Mouse (Mus musculus) liver, embryonic 11.5 days (tissue): ENCODE results near the gene Scamp3. TPM values are rescaled to one million over a fixed set of nuclear protein-coding genes. Genes with fewer than 3 reads are reported as not detected.
"Not testable (repeated sequence)": the region's sequence is repeated elsewhere in the genome, so short reads cannot be mapped to it uniquely, and the experiment has no call there.

Experiments used
- ATAC-seq: fragments of 200-750 bp; cut with Nextera tagmentation; replicated peaks from 2 replicates; pipeline ENCODE4 v1.8.0; 2017; ENCODE audit warnings: moderate number of reproducible peaks, mild to moderate bottlenecking, moderate TSS enrichment, moderate library complexity; ENCODE audit not compliant: low FRiP score
- DNase-seq: peaks from one replicate; pipeline ENCODE4 v3.0.0-alpha.2; 2017; ENCODE audit warnings: low spot score
- H3K27ac ChIP-seq: fragments of 300-500 bp; sonication (generic); 2 replicates; pipeline ENCODE4 v1.5.1; 2014; ENCODE audit warnings: mild to moderate bottlenecking, low read depth, low read length, control low read depth
- H3K27me3 ChIP-seq: fragments of 300-500 bp; sonication (generic); replicated peaks from 2 replicates; pipeline ENCODE4 v1.6.1; 2014; ENCODE audit warnings: low read length, mixed read lengths; ENCODE audit not compliant: control insufficient read depth, insufficient read depth
- H3K36me3 ChIP-seq: fragments of 300-500 bp; sonication (generic); 2 replicates; pipeline ENCODE4 v1.6.1; 2014; ENCODE audit warnings: mild to moderate bottlenecking, low read length, moderate library complexity, mixed read lengths; ENCODE audit not compliant: control insufficient read depth, insufficient read depth
- H3K4me1 ChIP-seq: fragments of 300-500 bp; sonication (generic); replicated peaks from 2 replicates; pipeline ENCODE4 v1.6.1; 2014; ENCODE audit warnings: low read length, mixed read lengths; ENCODE audit not compliant: control insufficient read depth, insufficient read depth
- H3K4me2 ChIP-seq: fragments of 300-500 bp; sonication (generic); 2 replicates; pipeline ENCODE4 v1.6.1; 2014; ENCODE audit warnings: mild to moderate bottlenecking, control low read depth, moderate library complexity
- H3K4me3 ChIP-seq: fragments of 300-500 bp; sonication (generic); 2 replicates; pipeline ENCODE4 v1.5.1; 2014; ENCODE audit warnings: low read depth, low read length, control low read depth
- H3K9ac ChIP-seq: fragments of 300-500 bp; sonication (generic); 2 replicates; pipeline ENCODE4 v1.6.1; 2014; ENCODE audit warnings: low read depth, low read length, control low read depth
- H3K9me3 ChIP-seq: fragments of 300-500 bp; sonication (generic); 2 replicates; pipeline ENCODE4 v1.6.1; 2016; ENCODE audit warnings: low read length, inconsistent platforms, mixed read lengths; ENCODE audit not compliant: control insufficient read depth
- WGBS: fragments of 180-500 bp; shearing (Covaris S2); extraction: QIAGEN DNeasy Blood & Tissue Kit; methylation state at CpG from one replicate; pipeline ENCODE4 v1.1.7; 2014; 5-methylcytosine and 5-hydroxymethylcytosine counted together
- polyA plus RNA-seq: library from polyadenylated mRNA; unstranded; fragments of >200 nt; fragmentation: Nextera tagmentation; extraction: Ambion mirVana; gene quantifications from 2 replicates; pipeline ENCODE4 v1.2.1, GENCODE M21; 2014

Scamp3 gene
- polyA plus RNA-seq, 1 experiment from 2014 or later: 110 TPM

- Histone ChIP-seq H3K27ac (no peak overlapping the region), H3K4me3 (peak overlapping the region; percentile 71), H3K9ac (no peak overlapping the region), H3K27me3 (peaks cover 6% of the 10 kb centered on the region; the same call in 1 of the 2 replicates), H3K4me2 (peak overlapping the region; percentile 100), H3K9me3 (no peaks in the 10 kb centered on the region), H3K36me3 (no peaks in the 10 kb centered on the region), H3K4me1 (peaks cover 16% of the 10 kb centered on the region)
- ATAC-seq (no peak), DNase-seq (peak; percentile 83)
- WGBS: 1% methylated on average over 13 of the region's 13 CpGs
Measured at GRCm38 (mm10) chr3:89159211-89159610, 18.1 kb upstream of the Scamp3 start.

DNA sequence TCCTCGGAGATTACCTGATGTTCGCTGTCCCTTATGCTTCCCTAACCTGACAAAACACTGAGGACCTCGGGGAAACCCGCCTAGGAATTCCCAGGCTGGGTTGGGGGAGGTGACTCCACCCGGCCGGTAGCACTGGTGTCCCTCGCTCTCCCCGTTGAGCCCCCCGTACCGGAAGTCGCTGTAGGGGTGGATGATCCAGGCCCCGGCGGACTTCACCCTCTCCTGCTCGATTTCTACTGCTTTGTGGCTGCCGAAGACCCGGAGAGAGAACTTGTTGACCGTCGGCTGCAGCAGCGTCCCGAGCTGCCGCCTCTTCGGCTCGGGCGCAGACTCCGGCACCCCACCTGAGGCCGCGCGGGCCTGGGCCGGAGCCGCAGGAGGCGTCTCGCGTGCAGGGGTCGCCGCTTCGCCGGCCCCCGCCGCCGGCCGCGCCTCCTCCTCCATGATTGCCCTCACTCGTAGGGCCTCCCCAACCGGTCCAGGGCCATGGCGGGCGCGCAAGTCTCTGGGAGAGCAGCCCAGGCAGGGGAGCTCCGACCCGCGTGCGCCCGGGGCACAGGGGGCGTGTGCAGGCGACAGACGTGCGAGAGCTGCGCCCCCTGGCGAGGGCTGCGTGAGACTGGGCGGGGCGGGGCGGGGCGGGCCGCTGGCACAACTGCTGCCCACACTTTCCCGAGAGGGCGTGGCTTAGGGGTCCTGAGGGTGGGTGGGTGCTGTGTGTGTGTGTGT lies 17.5 kb upstream of the Scamp3 start, which contains the start of gene Hcn3:
Gene Hcn3 (minus strand): TSS at position 581 of the 729 bp plus-strand sequence.
- peak; percentile 69 for ATAC-seq
- Histone ChIP-seq H3K4me1 (peaks cover 16% of the 10 kb centered on the region), H3K4me2 (peak within 1 kb of the TSS; percentile 100), H3K9ac (peak within 1 kb of the TSS; percentile 56), H3K27me3 (peaks cover 6% of the 10 kb centered on the region; the same call in 1 of the 2 replicates), H3K36me3 (no peaks in the 10 kb centered on the region), H3K27ac (no peak within 1 kb of the TSS), H3K4me3 (peak within 1 kb of the TSS; percentile 71), H3K9me3 (no peaks in the 10 kb centered on the region)
- DNase-seq: peak; percentile 73
- under 1% methylated on average over 58 of the region's 66 CpGs for WGBS

DNA sequence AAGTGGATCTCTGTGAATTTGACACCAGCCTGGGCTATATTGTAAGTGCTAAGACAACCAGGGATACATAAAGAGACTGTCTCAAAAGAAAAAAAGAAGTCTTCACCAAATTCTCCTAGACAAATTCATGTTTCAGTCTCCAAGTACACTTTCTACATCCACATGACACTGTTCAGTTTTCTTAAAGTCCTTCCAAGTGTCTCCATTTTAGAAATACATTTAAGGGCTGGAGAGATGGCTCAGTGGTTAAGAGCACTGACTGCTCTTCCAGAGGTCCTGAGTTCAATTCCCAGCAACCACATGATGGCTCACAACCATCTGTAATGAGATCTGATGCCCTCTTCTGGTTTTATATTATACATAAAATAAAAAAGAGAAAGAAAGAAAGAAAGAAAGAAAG lies 16.1 kb upstream of the Scamp3 start:
- H3K9me3 ChIP-seq, H3K9ac ChIP-seq, H3K27ac ChIP-seq, H3K4me3 ChIP-seq, H3K36me3 ChIP-seq, ATAC-seq, DNase-seq, H3K4me2 ChIP-seq, H3K27me3 ChIP-seq: not testable (repeated sequence)
- peaks cover 24% of the 10 kb centered on the region for H3K4me1 ChIP-seq

- Histone ChIP-seq H3K9me3 (no peaks in the 10 kb centered on the region), H3K4me3 (no peak overlapping the region), H3K36me3 (0 out of 2 replicates have a peak, but pooled peaks cover 1% of the 10 kb centered on the region), H3K4me2 (no peak overlapping the region), H3K4me1 (peaks cover 27% of the 10 kb centered on the region), H3K27me3 (peaks cover 6% of the 10 kb centered on the region; the same call in 1 of the 2 replicates), H3K27ac (no peak overlapping the region), H3K9ac (no peak overlapping the region)
- DNase-seq (no peak), ATAC-seq (no peak)
- WGBS: 75% methylated on average over 4 of the region's 4 CpGs
Measured at GRCm38 (mm10) chr3:89161786-89162185, 15.5 kb upstream of the Scamp3 start.

- WGBS: 80% methylated on average over 1 of the region's 1 CpGs
- peaks cover 27% of the 10 kb centered on the region for H3K4me1 ChIP-seq
- peaks cover 6% of the 10 kb centered on the region; the same call in 1 of the 2 replicates for H3K27me3 ChIP-seq
- no peak overlapping the region for H3K9ac ChIP-seq
- no peaks in the 10 kb centered on the region for H3K9me3 ChIP-seq
- DNase-seq (no peak), ATAC-seq (no peak)
- peaks cover 9% of the 10 kb centered on the region for H3K36me3 ChIP-seq
- no peak overlapping the region for H3K27ac ChIP-seq
- no peak overlapping the region for H3K4me3 ChIP-seq
- H3K4me2 ChIP-seq: no peak overlapping the region
Measured at GRCm38 (mm10) chr3:89163123-89163522, 14.2 kb upstream of the Scamp3 start.

DNA sequence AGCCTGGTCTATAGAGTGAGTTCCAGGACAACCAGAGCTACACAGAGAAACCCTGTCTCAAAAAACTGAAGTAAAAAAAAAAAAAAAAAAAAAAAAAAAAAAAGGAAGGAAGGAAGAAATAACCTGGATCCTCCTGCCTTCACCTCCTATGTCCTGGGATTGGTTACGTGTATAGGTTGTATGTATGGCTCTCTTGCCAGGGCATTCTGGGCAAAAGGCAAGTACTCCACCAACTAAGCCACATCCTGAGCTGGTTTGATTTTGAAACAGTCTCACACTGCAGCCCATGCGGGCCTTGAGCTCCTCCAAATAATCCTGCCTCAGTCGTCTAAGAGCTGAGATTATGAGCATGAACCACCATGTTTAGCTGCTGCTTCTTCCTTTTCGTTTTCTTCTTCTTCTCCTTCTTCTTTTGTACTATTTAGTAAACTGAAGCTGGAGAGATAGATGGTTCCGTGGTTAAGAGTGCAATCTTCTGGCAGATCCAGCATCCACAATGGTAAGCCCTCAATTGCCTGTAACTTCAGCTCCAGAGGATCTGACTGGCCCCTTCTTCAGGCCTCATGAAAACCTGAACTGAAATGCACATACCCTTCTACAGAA lies 13.5 kb upstream of the Scamp3 start:
- no peak for DNase-seq
- H3K9me3 ChIP-seq: no peaks in the 10 kb centered on the region
- peak overlapping the region; percentile 82 for H3K4me2 ChIP-seq
- H3K9ac ChIP-seq: peak overlapping the region; percentile 93
- peaks cover 4% of the 10 kb centered on the region; the same call in 1 of the 2 replicates for H3K27me3 ChIP-seq
- peaks cover 27% of the 10 kb centered on the region for H3K4me1 ChIP-seq
- peaks cover 14% of the 10 kb centered on the region for H3K36me3 ChIP-seq
- no peak for ATAC-seq
- 66% methylated on average over 5 of the region's 5 CpGs for WGBS
- H3K4me3 ChIP-seq: peak overlapping the region; percentile 90
- H3K27ac ChIP-seq: peak overlapping the region; percentile 95; the same call in 1 of the 2 replicates

DNA sequence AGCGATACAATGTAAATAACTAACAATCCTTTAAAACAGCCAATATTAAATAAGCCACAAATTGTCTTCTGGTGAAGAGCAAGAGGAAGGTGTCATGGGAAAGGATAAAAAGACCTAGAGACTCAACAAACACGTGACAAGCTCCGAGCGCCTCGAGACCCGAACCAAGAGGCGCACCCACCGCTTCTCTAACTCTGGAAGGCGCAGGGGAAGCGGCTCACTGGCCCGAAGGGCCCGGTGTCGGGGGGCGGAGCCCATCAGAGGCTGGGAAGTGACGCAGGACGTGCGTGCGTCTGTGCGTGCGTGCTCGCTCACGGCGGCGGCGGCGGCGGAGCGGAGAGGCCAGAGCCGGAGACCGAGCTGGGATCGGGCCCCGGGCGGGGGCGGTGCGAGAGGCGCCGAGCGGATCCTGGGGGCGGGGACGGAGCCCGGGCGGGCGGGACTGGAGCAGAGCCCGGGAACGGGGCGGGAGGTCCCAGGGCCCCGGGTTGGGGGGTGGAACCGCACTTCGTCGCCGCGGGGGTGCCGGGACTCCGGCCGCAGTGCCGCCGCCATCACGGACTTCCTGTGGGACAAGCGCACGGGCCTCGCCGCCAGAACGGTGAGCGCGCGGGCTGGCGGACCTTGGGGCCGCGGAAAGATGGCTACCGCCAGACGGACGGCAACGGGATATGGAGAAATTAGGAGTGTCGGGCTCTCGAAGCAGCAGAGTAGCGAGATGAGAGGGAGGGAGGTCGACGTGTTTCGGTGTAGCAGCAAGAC lies 12.6 kb upstream of the Scamp3 start, which contains the start of gene Clk2:
Gene Clk2 (plus strand): TSS at position 290 of the 762 bp plus-strand sequence.
- peak within 1 kb of the TSS; percentile 90 for H3K4me3 ChIP-seq
- DNase-seq: peak; percentile 97
- ATAC-seq: peak; percentile 97
- peak within 1 kb of the TSS; percentile 93 for H3K9ac ChIP-seq
- H3K9me3 ChIP-seq: no peaks in the 10 kb centered on the region
- H3K27me3 ChIP-seq: no peaks in the 10 kb centered on the region
- H3K27ac ChIP-seq: peak within 1 kb of the TSS; percentile 95
- under 1% methylated on average over 78 of the region's 79 CpGs for WGBS
- H3K4me2 ChIP-seq: peak within 1 kb of the TSS; percentile 82
- peaks cover 23% of the 10 kb centered on the region for H3K36me3 ChIP-seq
- H3K4me1 ChIP-seq: peaks cover 19% of the 10 kb centered on the region

GRCm38 (mm10) chr3:89165268-89165870 lies 11.9 kb upstream of the Scamp3 start:
- Histone ChIP-seq H3K4me2 (peak overlapping the region; percentile 82), H3K9ac (peak overlapping the region; percentile 93), H3K4me1 (peaks cover 16% of the 10 kb centered on the region), H3K27me3 (no peaks in the 10 kb centered on the region), H3K4me3 (peak overlapping the region; percentile 90), H3K36me3 (peaks cover 30% of the 10 kb centered on the region), H3K9me3 (no peaks in the 10 kb centered on the region), H3K27ac (peak overlapping the region; percentile 95)
- ATAC-seq (0 out of 2 replicates have a peak, but pooled peaks have one; percentile 3), DNase-seq (no peak)
- 19% methylated on average over 12 of the region's 12 CpGs for WGBS
